Mouse (Mus musculus): ENCODE results near the gene Tgm2.

Tgm2 gene

DNA sequence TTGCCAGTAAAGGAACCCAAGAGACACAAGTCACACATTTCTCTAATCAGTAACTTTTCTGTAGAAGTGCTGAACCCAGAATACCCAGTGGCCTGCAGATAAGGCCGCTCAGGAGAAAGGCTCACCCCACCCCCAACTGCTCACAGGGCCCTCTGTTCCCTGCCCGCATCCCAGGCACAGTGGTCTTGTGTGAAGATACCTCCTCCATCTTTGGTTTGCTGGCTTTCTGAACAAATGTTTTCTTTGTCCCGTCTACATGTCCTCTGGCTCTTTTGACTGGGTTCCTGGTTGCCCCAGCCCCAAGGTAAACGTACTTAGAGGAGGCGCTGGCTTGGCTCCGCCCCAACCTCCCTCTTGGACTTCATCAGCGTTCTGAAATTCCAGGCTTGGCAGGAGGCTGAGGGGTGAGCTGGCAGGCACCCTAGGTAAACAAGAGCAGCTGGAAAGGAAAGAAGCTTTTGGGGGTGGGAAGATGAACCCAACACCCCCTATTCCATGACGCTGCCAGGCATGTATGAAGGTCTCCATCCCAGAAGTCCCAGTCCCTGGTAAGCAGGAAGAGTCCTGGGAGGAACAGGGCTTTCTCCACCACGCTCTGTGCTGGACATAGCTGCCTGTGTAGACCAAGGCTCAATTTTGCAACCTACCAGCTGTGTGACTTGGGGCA lies 32.5 kb downstream of the Tgm2 start:
- no peak for DNase-seq (ENCODE audit: low read depth)

DNA sequence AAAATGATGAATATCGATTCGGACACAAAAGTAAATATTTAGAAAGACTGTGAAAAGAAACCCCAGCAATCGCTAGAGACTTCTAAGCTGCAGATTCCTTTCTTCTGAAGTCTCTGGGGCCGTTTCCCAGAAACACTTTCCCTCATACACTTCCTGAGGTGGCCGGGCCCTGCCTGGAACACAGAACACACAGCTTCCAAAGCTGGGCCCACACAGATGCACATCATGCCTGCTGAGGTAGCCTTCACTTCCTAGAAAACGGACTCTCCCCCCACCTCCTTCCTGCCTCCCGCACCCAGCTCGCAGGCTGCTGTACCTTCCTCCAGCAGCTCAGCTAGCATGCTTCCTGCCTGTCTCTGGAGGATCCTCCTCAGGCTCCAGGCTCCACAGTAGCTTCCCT lies 36.7 kb downstream of the Tgm2 start:
- DNase-seq (ENCODE audit: low read depth): no peak

DNA sequence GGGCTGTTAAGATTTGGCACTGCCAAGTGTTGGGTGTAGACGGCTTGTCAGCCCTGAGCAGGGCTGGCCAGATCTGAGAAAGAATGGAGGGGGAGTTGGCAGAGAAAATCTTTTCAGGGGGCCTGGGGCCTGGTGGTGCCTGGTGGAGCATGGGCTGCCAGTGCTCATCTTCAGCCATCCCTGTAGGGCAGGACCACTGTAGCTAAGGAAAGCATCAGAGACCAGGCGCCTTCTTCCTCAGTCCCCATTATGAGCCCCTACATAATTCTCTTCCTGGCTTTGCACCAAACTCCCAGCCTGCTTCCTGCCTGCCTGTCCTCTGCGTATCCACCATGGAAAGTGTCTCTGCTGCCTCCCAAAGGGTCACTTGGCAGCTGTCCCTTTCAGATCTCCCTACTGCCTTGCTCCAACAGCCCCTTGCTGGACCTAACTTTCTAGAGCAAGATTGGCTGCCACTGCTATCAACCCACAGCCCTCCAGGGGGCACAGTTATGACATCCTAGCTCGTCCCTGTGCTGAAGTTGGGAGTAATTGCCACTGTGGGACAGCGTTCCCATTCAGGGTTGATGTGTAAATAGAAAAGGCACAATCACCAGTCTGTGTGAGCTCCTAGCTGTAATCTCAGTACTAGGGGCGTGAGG lies 39.2 kb downstream of the Tgm2 start:
- peak; percentile 33 for DNase-seq (ENCODE audit: low read depth)

DNA sequence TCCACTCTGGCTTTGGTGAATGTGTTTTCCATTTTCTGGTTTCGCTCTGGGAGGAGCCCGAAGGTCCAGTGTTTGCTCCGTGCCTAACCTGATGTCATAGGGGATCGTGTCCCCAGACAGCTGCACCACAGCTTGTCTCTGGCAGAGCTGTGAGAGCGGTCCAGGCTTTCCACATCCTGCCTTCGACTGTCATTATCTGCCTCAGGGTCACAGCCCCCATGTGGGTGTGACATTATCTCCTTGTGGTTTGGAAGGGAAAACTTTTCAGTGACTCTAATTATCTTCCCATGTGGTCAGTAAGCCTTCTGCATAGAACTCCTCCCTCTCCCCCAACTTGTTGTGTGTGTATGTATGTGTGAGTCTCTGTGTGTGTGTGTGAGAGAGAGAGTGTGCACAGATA lies 40.6 kb downstream of the Tgm2 start:
- DNase-seq (ENCODE audit: low read depth): no peak

DNA sequence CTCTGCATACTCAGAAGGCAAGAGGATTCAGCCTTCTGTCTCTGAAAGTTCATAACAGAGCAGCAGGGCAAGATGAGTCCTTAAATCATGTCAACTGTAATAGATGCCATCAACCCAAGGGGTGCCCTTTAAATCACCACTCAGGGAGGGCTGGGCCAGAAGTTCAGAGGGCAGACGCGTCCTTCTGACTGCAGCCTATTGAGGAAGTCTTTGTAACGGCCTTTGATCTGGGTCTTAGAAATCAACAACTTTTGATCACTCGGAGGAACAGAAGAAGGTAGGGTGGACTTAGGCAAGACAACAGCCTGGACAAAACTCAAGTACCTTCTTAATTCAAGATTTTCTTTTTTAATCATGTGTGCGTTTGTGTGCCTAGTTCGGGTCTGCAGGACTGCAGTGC lies 41.3 kb downstream of the Tgm2 start:
- no peak for DNase-seq (ENCODE audit: low read depth)

DNA sequence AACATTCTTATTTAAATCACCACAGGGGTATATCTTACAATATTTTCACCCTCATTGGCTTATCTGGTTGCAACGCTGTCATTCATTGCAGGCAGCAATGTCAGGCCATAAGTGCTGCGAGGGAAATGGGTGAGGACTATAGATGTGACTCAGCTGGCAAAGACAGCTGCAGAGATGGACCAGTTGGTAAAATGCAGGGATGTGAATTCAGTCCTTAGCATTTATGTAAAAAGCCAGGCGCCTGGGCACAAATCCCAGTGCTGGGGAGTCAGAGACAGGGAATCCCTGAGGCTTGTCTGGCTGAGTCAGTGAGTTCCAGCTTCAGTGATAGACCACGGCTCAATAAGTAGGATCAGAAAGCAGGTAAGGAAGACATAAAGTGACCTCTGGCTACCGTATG lies 44.5 kb downstream of the Tgm2 start:
- no peak for DNase-seq (ENCODE audit: low read depth)

DNA sequence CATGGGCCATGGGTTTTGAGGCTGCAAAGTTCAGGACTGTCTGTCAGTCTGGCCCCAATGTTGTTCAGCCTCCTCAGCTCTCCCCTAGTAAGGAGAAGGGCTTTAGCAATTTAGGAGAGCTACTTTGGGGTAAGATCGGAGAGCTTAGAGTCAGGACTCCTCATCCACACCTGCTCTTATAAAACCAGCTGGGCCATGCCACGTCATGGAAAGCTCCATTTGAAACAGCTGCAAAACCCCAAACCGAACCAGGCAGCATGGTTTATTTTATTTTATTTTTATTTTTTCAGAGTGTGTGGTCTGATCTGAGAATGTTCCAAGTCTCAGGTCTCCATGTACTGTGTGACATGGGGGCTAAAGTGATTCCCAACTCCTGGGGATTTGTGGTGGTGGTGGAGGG lies 46.7 kb downstream of the Tgm2 start:
- no peak for DNase-seq (ENCODE audit: low read depth)

DNA sequence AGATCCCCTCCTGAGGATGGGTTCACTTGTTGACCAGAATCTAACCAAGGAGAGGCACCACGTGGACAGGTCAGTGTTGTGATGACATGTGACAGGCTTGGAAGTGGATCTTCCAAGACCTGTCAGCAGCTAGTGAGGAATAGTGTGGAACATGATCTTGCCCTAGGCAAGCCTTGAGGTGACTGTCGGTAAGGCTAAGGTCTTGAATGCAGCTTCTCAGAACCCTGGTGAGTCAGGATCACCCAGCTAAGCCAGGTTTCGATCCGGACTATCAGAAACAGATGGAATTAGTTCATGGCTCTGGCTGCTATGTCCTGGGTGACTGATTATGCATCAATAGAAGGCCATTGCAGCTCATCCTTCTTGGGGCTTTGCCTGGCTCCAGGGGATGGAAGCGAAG lies 47.5 kb downstream of the Tgm2 start:
- no peak for DNase-seq (ENCODE audit: low read depth)

DNA sequence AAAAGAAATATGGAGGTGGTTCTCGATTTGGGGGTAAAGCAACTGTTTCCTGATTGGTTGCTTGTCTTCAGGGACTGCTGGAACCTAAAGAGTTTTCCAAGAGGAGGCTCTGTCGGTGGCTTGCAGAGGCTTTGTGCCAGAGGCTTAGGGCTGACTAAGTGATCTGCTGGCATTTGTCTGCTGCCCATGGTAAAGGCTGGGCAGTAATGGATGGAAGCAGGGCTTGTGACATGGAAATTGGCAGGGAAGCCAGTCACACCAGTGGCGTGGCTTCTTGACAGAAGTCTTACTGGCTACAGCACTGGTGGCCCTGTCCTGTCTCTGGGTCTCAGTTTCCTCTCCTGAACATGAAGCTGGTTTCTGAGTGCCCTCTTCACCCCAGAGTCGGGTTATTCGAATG lies 49.2 kb downstream of the Tgm2 start:
- DNase-seq (ENCODE audit: low read depth): no peak

DNA sequence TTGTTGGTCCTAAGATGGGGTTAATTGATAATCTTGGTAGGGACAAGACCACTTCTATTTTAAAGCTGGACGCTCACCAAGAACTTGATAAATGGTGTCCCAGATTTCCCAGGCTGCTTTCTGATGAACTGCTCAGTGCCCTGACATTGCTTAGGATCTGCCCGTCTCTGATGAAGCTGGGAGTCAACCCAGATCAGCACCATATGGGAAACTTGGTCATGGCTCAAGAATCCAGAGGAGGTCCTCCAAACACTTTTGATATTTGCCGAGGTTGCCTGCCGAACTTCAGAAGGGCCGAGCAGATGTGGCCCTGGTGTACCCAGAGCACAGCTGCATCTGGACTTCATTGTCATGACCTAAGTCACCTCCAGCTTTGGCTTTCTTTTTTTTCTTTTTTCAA lies 51.4 kb downstream of the Tgm2 start:
- no peak for DNase-seq (ENCODE audit: low read depth)

DNA sequence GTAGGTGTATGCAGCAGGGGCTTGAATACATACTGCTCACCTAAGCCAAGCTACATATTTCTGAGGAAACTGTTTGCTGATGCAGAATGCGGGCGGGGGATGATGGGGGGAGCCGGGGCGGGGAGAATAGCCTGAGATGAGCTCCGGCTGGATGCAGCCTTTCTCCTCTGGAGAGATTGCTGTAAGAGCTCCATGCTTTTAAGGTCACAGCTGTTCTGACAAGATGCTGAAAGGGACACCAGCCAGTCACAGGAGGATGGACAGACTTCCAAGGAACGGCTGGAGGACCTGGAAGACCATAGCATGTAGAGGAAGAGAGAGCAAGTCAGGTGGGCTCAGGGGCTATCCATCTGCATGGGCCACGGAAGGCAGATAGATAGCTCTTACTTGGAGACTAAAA lies 51.9 kb downstream of the Tgm2 start:
- DNase-seq (ENCODE audit: low read depth): no peak

DNA sequence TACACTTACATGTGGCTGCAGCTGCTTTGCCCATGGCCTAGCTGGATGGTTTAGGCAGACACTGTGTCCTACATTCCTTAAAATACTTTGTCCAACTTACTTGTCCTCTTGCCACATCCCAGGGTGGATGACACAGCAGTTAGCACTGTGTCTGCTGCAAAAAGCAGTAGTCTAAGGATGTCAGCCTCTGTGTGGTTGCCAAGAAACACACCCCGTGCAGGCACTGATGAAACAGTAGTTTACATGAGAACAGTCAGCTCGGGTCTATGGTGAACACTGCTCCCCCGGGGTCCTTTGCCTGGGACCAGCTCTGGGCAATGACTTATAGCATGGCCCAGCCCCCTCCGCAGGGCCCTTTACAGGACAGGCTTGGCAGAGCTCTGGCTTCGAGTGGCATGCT lies 52.9 kb downstream of the Tgm2 start:
- DNase-seq (ENCODE audit: low read depth): no peak

DNA sequence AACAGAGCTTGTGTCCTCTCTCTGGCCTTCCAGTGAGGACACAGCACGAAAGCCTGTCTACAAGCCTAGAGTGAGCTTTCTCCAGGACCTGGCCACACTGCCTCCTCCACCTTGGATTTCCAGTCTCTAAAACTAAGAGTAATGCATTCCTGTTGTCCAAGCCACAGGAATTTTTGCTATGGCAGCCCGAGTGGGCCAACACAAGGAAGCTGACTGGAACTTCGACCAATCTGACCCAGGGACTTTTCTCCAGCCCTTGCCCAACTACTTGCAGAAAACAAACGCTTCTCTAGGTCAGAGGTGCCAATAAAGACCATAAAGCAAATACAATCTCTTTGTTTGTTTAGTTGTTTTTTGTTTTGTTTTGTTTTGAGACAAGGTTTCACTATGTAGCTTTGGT lies 56.1 kb downstream of the Tgm2 start:
- no peak for DNase-seq (ENCODE audit: low read depth)

DNA sequence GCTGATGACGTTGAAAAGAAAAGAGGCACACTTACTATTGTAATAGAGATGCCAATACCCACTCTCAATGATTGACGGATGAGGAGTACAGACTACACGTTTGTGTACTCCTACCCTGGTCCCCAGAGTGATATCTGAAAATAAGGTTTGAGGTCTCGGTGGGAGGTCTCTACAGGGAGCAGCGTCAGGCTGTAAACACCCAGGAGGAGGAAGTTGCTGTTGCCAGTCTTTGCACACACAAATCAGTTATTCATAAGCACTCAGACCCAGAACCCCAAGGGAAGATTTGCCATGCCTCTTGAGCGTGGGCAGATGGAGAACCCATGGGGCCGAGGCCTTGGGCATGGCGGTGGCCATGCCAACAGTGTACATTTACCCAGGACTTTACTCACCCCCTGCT lies 61.8 kb downstream of the Tgm2 start:
- no peak for DNase-seq (ENCODE audit: low read depth)

DNA sequence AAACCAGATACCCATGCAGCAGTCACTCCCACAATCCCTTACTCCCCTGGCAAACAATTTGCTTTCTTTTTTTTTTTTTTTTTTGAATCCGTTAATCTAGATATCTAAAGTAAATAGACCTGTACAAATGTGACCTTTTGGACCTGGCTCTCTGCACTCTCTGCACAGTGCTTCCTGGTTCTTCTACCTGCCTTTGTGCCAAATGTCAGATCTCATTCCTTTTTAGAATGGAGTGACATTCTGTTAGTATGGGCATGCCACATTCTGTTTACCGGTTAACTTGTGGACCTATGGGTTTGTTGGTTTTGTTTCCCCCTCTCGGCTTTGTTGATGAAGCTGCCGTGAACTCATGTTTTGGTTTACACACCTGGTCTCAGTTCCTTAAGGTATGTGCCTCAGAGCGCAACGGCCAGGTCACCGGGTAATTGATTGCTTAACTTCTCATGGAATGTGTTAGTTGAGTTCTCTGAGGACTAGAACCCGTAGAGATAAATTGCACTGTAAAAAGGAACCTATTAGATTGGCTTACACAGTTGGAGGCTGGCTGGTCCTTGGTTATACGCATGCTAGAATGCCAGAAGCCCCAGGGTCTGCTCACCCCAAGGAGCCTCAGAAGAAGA lies 65.5 kb downstream of the Tgm2 start:
- no peak for DNase-seq (ENCODE audit: low read depth)

DNA sequence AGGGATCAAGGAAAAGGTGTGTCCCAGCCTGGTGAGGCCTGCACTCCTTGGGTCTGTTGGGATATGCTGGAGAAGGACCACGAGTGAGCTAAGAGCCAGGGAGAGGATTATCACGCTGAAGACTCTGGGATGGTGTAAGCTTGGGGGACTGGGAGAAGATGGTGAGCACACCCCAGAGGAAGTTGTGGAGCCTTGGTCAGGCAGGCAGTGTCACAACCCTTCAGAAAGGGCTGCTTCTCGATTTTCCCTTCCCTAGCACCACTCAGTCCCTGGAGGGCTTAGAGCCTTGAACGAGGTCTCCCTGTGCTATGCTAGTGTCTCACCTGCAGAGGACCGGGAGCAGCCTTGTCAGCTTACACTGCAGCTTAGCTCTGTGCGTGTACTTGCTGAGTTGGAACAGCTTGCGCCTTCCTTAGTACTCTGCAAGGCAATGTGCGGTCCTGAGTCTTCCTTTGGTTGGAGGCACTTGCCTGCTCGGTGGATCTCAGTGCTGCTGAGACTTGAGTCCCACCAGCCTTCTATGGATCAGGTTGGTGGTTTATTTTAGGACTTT lies 66.3 kb downstream of the Tgm2 start:
- no peak for DNase-seq (ENCODE audit: low read depth)

DNA sequence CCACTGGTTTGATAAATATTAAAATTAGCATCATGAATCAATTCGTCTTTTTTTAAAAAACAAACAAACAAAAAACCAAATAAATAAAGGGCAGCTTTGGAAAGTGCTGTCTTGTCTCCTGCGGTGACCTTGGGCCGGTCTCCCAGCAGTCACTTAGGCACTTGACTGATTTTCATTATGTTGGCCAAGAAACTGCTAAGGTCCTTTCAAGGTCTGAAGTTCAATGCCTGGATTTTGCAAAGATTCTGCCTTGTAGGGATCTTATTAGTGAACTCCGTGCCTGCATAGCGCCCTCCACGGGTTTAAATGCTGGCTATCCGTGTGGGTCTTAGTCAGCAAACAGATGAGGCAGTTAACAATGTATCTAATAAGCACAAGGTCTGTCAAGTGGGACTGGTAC lies 67.3 kb downstream of the Tgm2 start:
- DNase-seq (ENCODE audit: low read depth): no peak

DNA sequence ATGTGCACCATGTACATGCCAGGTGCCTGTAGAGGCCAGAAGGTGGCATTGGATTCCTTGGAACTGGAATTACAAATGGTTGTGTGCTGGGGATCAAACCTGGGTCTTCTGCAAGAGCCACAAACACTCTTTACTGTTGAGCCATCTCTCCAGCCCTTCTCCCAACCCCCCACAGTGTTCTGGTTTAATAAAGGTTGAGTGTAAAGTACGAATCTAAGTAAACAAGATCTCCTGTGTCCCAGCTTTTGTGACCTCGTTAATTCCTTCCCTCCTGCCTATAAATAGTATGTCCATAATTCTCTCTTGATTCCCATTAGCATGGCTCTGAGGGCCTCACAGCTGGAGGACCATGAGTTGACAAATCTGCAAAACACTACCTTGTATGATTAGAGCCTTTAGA lies 68.3 kb downstream of the Tgm2 start:
- no peak for DNase-seq (ENCODE audit: low read depth)

DNA sequence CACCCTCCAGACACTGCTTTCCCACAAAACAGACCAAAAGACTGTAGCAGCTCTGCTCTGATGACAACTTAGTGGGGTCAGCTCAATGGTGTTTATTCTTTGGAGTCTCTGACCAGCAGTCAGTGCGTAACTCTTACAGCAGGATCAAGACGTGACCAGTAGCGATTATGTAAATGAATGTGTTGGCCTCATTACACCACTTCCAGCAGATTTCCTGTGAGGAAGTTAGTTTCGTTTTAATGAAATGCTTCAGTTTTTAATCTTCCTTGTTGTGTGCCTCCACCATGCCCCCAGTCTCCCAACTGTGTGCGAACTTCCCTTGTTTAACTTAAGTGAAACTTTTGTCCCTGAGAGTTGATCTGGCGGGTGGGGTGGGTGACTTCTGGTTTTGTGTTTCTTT lies 69.5 kb downstream of the Tgm2 start:
- DNase-seq (ENCODE audit: low read depth): no peak

DNA sequence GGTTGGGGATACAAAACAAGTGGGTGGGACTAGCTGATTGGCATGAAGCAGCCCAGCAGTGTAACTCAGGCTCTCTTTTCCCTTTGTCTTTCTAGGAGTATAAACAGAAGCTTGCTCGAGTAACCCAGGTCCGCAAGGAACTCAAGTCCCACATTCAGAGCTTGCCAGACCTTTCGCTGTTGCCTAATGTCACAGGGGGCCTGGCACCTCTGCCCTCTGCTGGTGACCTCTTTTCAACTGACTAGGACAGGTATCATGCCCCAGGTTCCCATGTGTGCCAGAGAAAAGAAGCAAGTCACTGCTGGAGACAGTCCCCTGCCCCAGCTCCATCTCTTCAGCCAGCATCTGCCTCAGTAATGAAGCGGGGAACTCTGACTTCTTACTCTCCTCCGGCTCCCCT lies 71.4 kb downstream of the Tgm2 start:
- DNase-seq (ENCODE audit: low read depth): no peak

DNA sequence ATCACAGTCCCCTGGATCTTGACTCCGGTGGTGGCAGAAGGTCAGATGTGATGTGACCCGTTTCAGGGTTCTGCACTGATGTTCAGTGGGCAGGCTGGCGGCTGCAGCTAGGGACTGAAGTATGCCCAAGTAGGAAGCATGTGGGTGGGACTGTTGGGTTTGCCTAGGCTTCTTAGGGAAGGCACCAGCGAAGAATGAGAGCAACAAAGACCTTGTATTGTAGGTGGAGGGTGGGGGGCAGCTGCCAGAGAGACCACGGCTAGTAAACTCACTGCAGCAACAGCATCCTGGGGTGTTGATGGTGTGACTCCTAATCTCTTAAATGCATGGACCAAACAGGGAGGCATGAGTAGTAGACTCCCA lies 74.6 kb downstream of the Tgm2 start:
- no peak for DNase-seq (ENCODE audit: low read depth)

DNA sequence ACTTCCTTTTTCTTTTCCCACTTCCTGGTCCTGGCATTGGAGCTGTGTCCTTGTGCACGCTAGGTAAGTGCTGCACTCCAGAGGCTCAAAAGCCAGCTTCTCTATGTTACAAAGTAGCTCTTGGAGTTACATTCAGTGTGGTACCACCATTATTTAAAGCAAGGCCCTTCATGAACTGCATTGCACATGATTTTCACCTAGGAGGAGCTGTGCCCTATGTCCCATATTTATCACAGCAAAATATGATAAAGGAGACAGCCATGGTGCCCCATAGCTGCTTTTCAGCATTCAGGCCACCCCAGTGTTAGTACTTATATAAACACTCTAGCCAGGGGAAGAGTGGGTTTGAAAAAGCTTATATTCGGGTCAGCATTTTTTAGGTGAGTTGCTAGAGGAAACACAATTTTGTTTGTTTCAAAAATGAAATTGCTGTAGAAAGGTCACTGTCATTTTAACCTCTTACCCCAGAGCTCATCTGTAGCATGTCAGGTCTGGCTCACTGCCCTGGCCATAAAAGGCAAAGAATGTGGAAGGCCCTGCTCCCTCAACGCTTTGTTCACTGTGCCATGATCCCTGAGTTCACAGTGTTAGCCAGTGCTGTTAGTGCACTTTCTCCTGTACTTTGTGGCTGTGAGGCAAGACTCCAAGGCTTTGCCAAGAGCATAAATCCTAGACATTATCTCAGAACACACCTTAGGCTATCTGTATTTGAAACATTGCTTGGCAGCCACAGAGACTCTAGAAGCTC lies 75.2 kb downstream of the Tgm2 start:
- DNase-seq (ENCODE audit: low read depth): no peak

DNA sequence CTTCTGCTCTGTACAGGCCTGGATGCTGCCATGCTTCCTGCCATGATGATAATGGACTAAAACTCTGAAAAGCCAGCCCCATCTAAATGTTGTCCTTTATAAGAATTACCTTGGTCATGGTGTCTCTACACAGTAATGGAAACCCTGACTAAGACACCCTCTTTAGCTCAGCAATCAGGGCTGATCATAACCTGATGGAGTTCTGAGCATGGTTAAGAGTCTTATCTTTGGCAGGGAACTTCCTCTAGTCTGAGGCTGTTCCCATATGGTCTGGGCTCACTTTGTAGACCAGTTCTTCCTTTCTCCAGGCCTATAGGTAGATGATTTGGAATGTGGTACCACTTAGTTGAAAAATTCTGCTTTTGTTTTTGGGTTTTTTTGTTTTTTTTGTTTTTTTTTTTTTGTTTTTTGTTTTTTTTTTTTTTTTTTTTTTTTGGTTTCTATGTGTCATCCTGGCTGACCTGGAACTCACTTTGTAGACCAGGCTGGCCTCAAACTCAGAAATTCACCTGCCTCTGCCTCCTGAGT lies 77.7 kb downstream of the Tgm2 start:
- DNase-seq (ENCODE audit: low read depth): no peak
